Mouse (Mus musculus) stomach, embryonic 16.5 days (tissue): ENCODE measurements around the gene Myo1g. TPM values are rescaled to one million over a fixed set of nuclear protein-coding genes. Genes with fewer than 3 reads are reported as not detected.

Experiments used
- microRNA-seq: library from miRNA; unstranded; fragments of <30 nt; microRNA quantifications from one replicate; pipeline ENCODE4, GENCODE M21; 2016
- polyA plus RNA-seq: library from polyadenylated mRNA; unstranded; fragments of >200 nt; fragmentation: Nextera tagmentation; extraction: Ambion mirVana; gene quantifications from 2 replicates; pipeline ENCODE4 v1.2.1, GENCODE M21; 2015

Myo1g gene
- polyA plus RNA-seq, 1 experiment from 2014 or later, result 3.5 TPM

Small RNA genes lying within 50 kb of the gene (microRNA-seq; reads per million reads assigned to microRNA genes)
- gene Gm22123, result not detected

Other genes starting within 250 kb of the Myo1g start
- gene Tmed4, start 246.1 kb downstream of the Myo1g start, polyA plus RNA-seq, result 119 and 122 TPM in 2 replicates
- gene Ogdh, start 229.3 kb downstream of the Myo1g start, polyA plus RNA-seq, result 134 and 137 TPM in 2 replicates
- gene Zmiz2, start 131.9 kb downstream of the Myo1g start, polyA plus RNA-seq, result 9.8 and 10.2 TPM in 2 replicates
- gene Ppia, start 105.5 kb downstream of the Myo1g start, polyA plus RNA-seq, result 4,720 and 4,955 TPM in 2 replicates
- gene H2afv, start 76.5 kb downstream of the Myo1g start, polyA plus RNA-seq, result 357 and 363 TPM in 2 replicates
- 30.9 and 31.0 TPM in 2 replicates for gene Purb, start 45.0 kb downstream of the Myo1g start, polyA plus RNA-seq
- 64.9 and 66.5 TPM in 2 replicates for gene Ccm2, start 25.9 kb upstream of the Myo1g start, polyA plus RNA-seq
- 7.2 and 9.4 TPM in 2 replicates for gene Nacad, start 85.1 kb upstream of the Myo1g start, polyA plus RNA-seq
- gene Tbrg4, start 105.1 kb upstream of the Myo1g start, polyA plus RNA-seq, result 40.4 and 44.0 TPM in 2 replicates
- not detected in 2 replicates for gene Wap, start 117.7 kb upstream of the Myo1g start, polyA plus RNA-seq
- 6.0 and 6.4 TPM in 2 replicates for gene Ramp3, start 137.6 kb upstream of the Myo1g start, polyA plus RNA-seq